Mouse (Mus musculus): Measurements from ENCODE around the gene Olfr659.

Olfr659 gene

DNA sequence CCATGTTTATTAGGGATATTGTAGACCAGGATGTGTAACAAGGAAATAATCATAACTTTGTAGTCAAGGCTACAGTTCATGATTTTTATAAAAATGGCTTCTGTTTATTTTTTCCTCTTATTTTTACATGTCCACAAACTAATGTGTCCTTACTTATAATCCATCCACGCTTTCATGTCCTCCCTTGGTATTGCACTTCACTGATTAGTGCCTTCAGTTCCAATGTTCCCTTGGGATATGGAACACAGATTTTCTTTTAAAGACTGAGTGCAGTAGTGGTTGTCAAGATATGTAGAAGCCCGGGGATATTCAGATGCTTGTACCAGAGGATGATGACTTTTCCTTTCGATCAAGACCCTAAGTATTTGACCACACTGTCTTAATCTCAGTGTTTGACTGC, at the start of gene Olfr659:
Gene Olfr659, plus strand, starts transcription at position 301 of the 400 bp plus-strand sequence.
- 90% methylated on average over 3 of the region's 3 CpGs for WGBS

DNA sequence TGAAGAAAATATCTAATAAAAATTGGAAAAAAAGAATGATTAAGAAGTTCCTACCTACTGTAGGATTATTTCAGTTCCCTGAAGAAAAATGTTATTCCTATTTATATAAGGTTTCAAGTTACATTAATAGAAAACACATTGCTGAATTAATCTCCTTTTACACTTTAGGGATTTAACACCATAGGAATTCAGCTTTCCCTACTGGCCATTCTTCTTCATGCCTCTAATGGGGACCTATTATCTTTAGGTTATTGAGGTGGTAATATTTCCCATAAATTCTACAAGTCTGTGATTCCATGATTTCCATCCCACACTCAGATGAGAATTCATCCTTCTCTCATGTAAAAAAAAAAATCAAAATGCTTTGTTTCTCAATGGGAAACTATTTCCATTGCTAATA, 42.1 kb upstream of the Olfr659 start, which contains the start of gene Olfr657:
Gene Olfr657, plus strand, starts transcription at position 301 of the 400 bp plus-strand sequence.

GRCm38 (mm10) chr7:104646841-104647482, 19.6 kb upstream of the Olfr659 start, which contains the start of gene Olfr658:
Gene Olfr658 (minus strand): TSS chr7:104647305.
- 26% methylated on average over 22 of the region's 22 CpGs for WGBS

DNA sequence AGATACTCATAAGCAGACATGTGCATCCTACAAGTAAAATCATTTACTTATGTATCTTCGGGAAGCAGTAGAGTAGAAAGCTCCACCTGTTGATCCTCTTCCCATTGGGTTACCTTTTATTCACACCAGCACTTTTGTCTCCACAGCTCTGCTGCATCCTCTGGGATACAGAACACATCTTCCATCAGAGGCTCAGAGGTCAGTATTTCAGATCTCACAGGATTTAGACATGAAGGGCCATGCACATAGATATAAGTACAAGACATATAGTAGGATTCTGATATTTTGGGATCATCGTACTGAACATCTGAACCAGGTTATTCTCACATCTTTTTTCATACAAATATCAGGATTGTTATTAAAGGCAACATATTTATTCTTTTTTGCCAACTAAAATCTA, 19.6 kb downstream of the Olfr659 start, which contains the start of gene Olfr661:
Gene Olfr661, plus strand, starts transcription at position 301 of the 400 bp plus-strand sequence.
- WGBS: 97% methylated on average over 2 of the region's 2 CpGs
